Mouse (Mus musculus): ENCODE data around the gene Gm3573.
"Not testable (repeated sequence)": the region's sequence is repeated elsewhere in the genome, so short reads cannot be mapped to it uniquely, and the experiment has no call there.

- not testable (repeated sequence) for TF ChIP-seq TAL1 (IDR thresholded peaks at IDR 0.05; ENCODE audit: low read length)
- 0 out of 2 replicates have a peak, but pooled peaks have one; percentile 13 for TF ChIP-seq GATA1 (IDR thresholded peaks at IDR 0.05; ENCODE audit: low read length)
These were observed 28.1 kb downstream of the Gm3573 start, which contains the start of gene Gm17027 for GRCm38 (mm10) chr14:42162522-42162921.
